Mouse (Mus musculus): ENCODE measurements around the gene Vasp. TPM values are rescaled to one million over a fixed set of nuclear protein-coding genes. Genes with fewer than 3 reads are reported as not detected.

The Vasp gene
- polyA plus RNA-seq, 1 experiment, result 783 TPM

GRCm38 (mm10) chr7:19236411-19236810 lies 35.2 kb downstream of the Vasp start:
- no peak for TF ChIP-seq GATA1 (IDR thresholded peaks at IDR 0.05; ENCODE audit: low read length)

- TF ChIP-seq GATA1 (IDR thresholded peaks at IDR 0.05; ENCODE audit: low read length), result no peak
Observed at GRCm38 (mm10) chr7:19235092-19235671, 36.4 kb downstream of the Vasp start.

DNA sequence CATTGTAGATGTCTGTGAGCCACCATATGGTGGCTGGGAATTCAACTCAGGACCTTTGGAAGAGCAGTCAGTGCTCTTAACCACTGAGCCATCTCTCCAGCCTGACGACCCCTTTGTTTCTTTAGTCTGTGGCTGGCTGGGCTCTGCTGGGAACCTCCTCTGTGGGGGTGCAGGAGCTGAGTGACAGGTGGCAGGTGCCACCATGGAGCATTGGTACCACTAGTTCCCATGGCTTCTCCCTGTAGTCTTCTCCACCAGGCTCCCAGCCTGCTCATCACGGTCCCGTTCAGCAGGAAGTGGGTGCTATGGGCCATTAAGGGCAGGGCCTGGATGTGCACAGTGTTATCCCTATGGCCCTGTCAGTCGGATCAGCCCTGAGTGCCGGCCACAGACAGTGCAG lies 37.0 kb downstream of the Vasp start:
- no peak for TF ChIP-seq GATA1 (IDR thresholded peaks at IDR 0.05; ENCODE audit: low read length)

DNA sequence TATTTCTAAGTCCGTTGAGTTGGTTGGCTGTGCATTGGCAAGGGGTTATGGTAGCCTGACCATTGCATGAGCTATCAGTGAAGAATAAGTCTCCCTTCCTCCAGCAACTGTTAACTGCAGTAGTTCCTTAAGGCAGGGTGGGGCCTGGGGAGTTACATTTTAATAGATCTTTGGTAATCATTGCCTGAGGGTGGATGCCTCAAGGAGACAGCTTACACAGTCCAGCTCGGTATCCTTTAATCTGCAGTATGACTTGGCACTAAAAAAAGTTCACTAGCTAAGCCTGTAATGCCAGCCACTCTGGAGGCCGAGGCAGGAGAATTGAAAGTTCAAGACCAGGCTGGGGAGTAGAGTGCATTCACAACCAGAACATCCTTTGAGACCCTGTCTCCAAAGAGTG lies 39.8 kb downstream of the Vasp start:
- no peak for TF ChIP-seq GATA1 (IDR thresholded peaks at IDR 0.05; ENCODE audit: low read length)

DNA sequence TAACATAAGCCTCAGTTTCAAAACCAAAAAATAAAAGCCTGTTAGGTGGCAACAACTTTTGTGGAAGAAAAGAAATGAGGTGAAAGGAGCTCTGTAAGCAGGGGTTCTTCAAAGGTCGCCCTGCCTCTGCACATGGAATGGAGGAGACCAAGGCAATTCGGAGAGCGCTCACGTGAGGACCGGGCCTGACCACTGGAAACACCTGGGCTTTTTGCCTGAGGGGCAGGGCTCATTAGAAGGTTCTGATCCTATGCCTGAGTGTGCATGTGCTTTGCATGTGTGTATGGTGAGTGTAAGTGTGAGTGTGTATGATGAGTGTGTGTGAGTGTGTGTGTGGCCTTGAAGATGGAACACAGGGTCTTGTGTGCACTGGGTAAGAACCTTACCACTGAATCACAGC lies 40.7 kb downstream of the Vasp start:
- no peak for TF ChIP-seq GATA1 (IDR thresholded peaks at IDR 0.05; ENCODE audit: low read length)

DNA sequence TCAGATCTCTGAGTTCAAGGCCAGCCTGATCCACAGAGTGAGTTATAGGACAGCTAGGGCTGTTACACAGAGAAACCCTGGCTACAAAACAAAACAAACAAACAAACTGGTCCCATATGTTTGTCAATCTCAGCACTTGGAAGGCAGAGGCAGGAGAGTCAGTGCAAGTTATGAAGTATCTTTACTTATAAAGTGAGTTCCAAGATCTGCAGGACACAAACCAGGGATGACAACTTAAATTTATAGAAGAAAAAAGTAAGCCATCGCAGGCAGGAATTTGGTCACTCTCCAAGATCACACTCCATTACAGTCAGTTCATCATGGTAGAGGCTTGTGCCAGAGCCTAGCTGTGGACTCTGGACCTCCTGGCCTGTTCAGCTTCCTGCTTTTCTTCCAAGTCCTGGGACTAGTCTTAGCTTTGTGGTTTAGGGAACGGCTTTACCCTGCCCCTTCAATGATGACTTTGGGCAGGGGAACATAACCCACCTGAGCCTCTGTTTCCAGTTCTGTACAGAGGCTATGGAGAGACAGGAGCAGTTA lies 41.5 kb downstream of the Vasp start:
- no peak for TF ChIP-seq GATA1 (IDR thresholded peaks at IDR 0.05; ENCODE audit: low read length)

GRCm38 (mm10) chr7:19229404-19229803 lies 42.2 kb downstream of the Vasp start:
- no peak for TF ChIP-seq GATA1 (IDR thresholded peaks at IDR 0.05; ENCODE audit: low read length)

- no peak for TF ChIP-seq GATA1 (IDR thresholded peaks at IDR 0.05; ENCODE audit: low read length)
Observed at GRCm38 (mm10) chr7:19228793-19229148, 42.8 kb downstream of the Vasp start.

- TF ChIP-seq GATA1 (IDR thresholded peaks at IDR 0.05; ENCODE audit: low read length), result no peak
Observed at GRCm38 (mm10) chr7:19227883-19228792, 43.5 kb downstream of the Vasp start, which contains the start of gene Opa3. Opa3 (plus strand) TSS chr7:19228334.

DNA sequence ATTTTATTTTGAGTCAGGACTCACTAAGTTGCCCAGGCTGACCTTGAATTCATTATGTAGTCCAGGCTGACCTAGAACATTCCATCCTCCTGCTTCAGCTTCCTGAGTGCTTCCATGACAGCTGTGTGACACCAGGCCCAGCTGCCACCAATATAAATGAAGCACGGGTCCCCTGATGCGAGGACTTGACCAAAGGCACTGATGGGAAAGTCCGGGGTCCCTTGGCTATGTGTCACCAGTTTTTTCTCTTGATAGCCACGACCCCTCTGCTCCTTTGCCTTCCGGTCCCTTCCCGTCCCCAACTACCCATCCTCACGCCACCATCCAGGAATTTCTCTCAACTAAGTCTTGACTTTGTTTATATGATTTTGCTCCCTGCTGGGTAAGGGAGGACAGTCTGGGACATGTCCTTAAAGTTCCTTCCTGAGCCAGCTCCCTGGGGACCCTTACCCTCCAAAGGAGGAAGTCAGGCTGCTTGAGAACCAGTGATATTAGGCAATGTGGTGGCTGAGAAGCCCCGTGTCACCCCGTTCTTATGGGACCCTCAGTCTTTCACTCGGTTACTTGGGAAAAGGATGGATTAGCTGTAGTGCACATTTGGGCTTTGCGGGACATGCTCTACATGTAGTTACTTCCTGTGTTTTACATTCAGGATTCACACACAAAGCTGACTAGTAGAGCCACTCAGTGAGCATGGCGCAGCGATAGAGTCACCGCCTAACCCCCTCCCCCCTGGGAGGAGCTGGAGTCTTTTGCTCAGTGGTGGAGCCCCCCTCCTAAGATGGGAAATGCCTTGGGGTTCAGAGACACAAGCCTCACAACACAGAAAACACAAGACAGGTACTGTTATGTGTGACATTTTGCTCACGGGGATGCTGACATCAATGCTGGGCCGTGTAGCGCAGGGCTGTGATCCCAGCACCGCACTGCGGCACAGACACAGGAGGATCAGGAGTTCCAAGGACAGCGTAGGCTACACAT lies 44.5 kb downstream of the Vasp start:
- no peak for TF ChIP-seq GATA1 (IDR thresholded peaks at IDR 0.05; ENCODE audit: low read length)

DNA sequence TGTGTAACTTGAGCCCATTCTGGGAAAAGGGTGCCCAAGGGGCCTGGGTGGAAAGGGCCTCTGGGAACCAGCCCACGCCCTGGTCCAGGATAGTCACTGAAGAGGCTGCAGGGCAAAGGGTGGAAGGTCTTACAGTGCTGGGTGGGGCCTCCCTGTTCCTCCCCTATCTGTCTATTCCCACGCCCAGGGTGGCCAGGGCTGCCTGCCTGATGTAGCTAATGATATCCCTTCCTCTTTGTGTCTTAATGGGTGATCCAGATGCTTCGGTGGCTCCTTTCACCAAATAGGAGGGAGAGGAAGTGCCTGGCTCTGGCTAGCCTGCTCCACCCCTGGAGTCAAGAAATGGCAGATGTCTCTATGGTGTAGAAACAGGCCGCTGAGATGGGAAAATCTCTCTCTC lies 46.7 kb downstream of the Vasp start:
- TF ChIP-seq GATA1 (IDR thresholded peaks at IDR 0.05; ENCODE audit: low read length), result no peak

DNA sequence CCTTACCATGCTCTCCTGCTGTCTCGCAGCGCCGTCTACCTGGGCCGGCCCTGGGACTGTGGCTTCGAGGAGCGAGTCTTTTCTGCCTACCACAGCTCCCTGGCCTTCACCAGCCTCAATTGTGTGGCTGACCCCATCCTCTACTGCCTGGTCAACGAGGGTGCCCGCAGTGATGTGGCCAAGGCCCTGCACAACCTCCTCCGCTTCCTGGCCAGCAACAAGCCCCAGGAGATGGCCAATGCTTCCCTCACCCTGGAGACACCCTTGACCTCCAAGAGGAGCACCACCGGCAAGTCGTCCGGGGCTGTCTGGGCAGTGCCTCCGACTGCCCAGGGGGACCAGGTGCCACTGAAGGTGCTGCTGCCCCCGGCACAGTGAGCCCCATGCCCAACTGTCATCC lies 48.7 kb downstream of the Vasp start:
- TF ChIP-seq GATA1 (IDR thresholded peaks at IDR 0.05; ENCODE audit: low read length), result no peak

DNA sequence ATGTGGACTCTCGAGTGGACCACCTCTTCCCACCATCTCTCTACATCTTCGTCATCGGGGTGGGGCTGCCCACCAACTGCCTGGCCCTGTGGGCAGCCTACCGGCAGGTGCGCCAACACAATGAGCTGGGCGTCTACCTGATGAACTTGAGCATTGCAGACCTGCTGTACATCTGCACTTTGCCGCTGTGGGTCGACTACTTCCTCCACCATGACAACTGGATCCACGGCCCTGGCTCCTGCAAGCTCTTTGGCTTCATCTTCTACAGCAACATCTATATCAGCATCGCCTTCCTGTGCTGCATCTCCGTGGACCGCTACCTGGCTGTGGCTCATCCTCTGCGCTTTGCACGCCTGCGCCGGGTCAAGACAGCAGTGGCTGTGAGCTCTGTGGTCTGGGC lies 49.4 kb downstream of the Vasp start:
- no peak for TF ChIP-seq GATA1 (IDR thresholded peaks at IDR 0.05; ENCODE audit: low read length)

GRCm38 (mm10) chr7:19220061-19220460 lies 51.6 kb downstream of the Vasp start:
- no peak for TF ChIP-seq GATA1 (IDR thresholded peaks at IDR 0.05; ENCODE audit: low read length)

- no peak for TF ChIP-seq GATA1 (IDR thresholded peaks at IDR 0.05; ENCODE audit: low read length)
Observed at GRCm38 (mm10) chr7:19217944-19218343, 53.7 kb downstream of the Vasp start.

- TF ChIP-seq GATA1 (IDR thresholded peaks at IDR 0.05; ENCODE audit: low read length), result no peak
Observed at GRCm38 (mm10) chr7:19217492-19217891, 54.1 kb downstream of the Vasp start.
